Mouse (Mus musculus) bone marrow macrophage, adult 2 months (primary cell): Measurements from ENCODE around the gene Scnm1.

Experiments used
- CTCF ChIP-seq: IDR thresholded peaks from 2 replicates; pipeline ENCODE4 v1.5.1; 2012; ENCODE audit warnings: low read depth, mild to moderate bottlenecking, low read length, moderate library complexity
- POLR2A ChIP-seq: IDR thresholded peaks from 2 replicates; pipeline ENCODE4 v1.6.1; 2012; ENCODE audit warnings: mild to moderate bottlenecking, low read depth, low read length, borderline replicate concordance

DNA sequence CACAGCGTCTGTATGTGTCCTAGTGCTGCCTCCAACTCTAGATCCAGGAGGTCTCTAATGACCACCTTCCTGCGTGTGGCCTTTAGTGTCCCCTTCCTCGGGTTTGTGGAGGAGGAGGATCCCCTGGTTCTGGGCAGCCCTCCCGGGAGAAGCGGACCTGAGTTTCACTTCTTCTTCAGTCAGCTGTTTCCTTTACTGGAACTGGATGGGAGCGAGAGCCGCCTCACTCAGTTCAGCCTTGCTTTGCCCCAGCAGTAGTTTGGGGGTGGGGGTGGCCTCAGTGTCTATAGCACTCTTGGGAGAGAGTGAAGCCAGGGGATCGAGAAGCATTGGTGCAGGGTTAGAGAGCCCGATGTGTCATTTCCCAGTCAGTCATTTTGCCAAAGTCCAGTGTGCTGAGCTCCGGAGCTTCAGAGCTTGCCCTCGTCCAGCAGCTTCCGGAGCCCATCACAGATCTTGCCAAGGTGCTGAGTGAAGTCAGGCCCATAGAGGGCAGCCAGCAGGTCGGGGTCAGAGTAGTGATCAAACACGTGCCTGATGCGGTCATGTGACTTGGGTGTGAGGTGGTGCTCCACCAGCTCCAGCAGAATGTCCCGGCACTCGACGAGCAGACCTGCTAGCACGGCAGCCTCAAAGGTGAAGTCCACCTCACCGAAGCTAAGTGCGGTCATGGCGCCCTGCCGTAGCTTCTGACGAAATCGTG lies 5.9 kb upstream of the Scnm1 start:
- TF ChIP-seq CTCF (no peak), POLR2A (no peak)
